Mouse (Mus musculus): ENCODE measurements around the gene Hoxb2. TPM values are rescaled to one million over a fixed set of nuclear protein-coding genes. Genes with fewer than 3 reads are reported as not detected.

Gene Hoxb2
- polyA plus RNA-seq, 1 experiment from 2014 or later = 0.10 TPM

DNA sequence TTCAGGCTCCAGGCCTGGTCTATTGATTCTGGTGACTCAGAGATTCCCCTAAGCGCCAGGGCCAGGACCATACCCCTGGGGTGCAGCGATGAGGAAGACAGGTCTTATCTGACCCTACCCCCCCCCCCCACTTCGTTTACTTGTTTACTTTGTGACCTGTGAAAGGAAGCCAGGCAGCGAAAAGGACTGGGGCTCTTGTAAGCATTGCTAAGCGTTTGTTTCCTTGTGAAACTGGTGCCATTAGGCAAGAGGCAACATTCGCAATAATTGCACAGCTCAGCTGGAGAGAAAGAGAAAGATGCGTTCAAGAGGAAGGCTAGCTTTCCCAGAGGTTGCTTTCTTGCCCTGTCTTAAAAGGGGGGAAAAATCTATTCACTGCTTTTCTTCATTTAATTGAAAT, 18.8 kb downstream of the Hoxb2 start:
- Histone ChIP-seq H3K27me3 (ENCODE audit: low read depth, poor library complexity, severe bottlenecking) (peaks cover 100% of the 10 kb centered on the region), H3K27ac (replicated peaks) (no peak overlapping the region), H3K36me3 (no peaks in the 10 kb centered on the region), H3K4me3 (no peak overlapping the region), H3K9me3 (replicated peaks) (no peaks in the 10 kb centered on the region), H3K4me1 (peaks cover 10% of the 10 kb centered on the region; the same call in 1 of the 2 replicates)
- WGBS = 8% methylated on average over 7 of the region's 7 CpGs
- no peak for DNase-seq (ENCODE audit: low spot score)

DNA sequence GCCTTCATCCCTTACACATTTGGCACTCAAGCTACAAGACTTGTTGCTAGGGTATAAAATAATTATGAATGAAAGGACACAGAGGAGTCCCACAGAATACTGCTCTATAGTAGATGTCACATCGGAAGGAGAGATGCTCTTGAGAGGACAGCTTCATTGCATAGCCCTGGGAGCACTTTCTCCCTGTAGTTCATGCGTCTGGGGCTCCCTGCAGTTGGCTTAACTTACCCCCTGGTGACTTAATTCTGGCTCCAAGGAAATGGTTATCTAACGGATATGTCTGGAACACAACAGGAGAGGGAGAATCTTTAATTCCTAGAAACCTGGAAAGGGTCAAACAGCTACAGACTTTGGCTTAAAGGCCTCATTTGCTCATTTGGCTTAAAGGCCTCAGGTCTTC, 21.4 kb downstream of the Hoxb2 start:
- Histone ChIP-seq H3K27me3 (ENCODE audit: low read depth, poor library complexity, severe bottlenecking) (peaks cover 100% of the 10 kb centered on the region), H3K4me3 (no peak overlapping the region), H3K27ac (replicated peaks) (no peak overlapping the region), H3K36me3 (no peaks in the 10 kb centered on the region), H3K4me1 (peaks cover 9% of the 10 kb centered on the region; the same call in 1 of the 2 replicates), H3K9me3 (replicated peaks) (no peaks in the 10 kb centered on the region)
- no peak for DNase-seq (ENCODE audit: low spot score)
- WGBS = 5% methylated on average over 3 of the region's 3 CpGs

DNA sequence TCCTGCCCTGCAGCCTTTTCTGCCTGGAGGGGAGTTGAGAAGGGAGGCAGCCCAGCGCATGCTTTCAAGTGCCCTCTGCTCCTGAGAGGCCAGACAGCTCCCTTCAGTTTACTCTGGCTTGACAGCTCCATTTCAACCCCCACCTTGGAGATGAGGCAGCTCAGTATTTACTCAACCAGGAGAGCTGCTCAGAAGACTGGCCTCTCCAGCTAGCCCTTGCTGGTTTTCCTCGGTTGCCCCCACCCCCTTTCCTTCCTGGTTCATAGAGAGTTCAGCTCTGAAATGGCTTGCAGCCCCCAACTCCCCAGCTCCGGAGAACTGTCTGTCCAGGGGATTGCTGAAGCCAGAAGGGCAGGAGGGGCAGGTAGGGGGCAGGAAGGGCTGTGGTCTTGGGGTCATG, 22.2 kb downstream of the Hoxb2 start:
- Histone ChIP-seq H3K4me1 (peaks cover 9% of the 10 kb centered on the region; the same call in 1 of the 2 replicates), H3K4me3 (no peak overlapping the region), H3K27ac (replicated peaks) (no peak overlapping the region), H3K36me3 (no peaks in the 10 kb centered on the region), H3K27me3 (ENCODE audit: low read depth, poor library complexity, severe bottlenecking) (peaks cover 100% of the 10 kb centered on the region), H3K9me3 (replicated peaks) (no peaks in the 10 kb centered on the region)
- 3% methylated on average over 3 of the region's 3 CpGs for WGBS
- no peak for DNase-seq (ENCODE audit: low spot score)

DNA sequence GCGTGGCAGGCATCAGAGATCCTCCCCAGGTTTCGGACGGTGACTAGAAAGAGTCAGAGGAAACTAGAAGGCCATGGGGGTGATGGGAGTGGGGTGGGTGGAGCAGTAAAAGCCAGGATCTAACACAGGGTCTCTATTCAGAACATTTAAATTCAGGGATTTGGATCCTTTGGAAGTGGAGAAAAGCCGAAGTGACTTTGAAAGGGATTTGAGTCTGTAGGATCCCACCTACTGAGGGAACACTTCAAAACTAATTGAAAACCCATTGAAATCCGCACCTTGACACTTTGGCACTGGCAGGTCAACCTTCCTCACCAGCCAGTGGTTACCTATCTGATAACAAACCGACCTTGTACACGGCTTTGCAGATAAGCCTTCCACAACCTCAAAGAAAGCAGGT, 24.5 kb downstream of the Hoxb2 start:
- H3K27me3 ChIP-seq (ENCODE audit: low read depth, poor library complexity, severe bottlenecking) = peaks cover 100% of the 10 kb centered on the region
- H3K4me3 ChIP-seq = no peak overlapping the region
- H3K4me1 ChIP-seq = peaks cover 9% of the 10 kb centered on the region; the same call in 1 of the 2 replicates
- H3K36me3 ChIP-seq = no peaks in the 10 kb centered on the region
- no peak for DNase-seq (ENCODE audit: low spot score)
- WGBS = 2% methylated on average over 7 of the region's 7 CpGs
- H3K27ac ChIP-seq (replicated peaks) = no peak overlapping the region
- no peaks in the 10 kb centered on the region for H3K9me3 ChIP-seq (replicated peaks)

DNA sequence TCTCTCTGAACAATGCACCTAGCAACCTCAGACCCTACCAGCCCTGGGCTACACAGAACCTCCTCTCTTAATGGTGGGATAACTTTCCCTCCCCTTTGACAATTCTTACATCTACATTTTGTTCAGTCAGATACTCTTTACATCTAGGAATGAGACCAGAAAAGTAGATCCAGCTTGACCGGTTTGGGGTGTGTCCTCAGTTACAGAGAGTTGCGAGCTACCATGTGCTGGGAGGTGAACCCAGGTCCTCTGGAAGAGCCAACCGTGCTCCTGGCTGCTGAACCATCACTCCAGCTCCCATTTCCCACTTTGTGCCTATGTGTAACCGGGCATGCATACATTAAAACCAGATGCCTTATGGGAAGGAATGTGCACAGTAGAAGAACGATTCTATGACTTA, 33.1 kb downstream of the Hoxb2 start:
- no peaks in the 10 kb centered on the region for H3K9me3 ChIP-seq (replicated peaks)
- H3K4me1 ChIP-seq = no peaks in the 10 kb centered on the region
- no peaks in the 10 kb centered on the region for H3K36me3 ChIP-seq
- no peak overlapping the region for H3K4me3 ChIP-seq
- peaks cover 65% of the 10 kb centered on the region for H3K27me3 ChIP-seq (ENCODE audit: low read depth, poor library complexity, severe bottlenecking)
- no peak overlapping the region for H3K27ac ChIP-seq (replicated peaks)
- no peak for DNase-seq (ENCODE audit: low spot score)
- 87% methylated on average over 5 of the region's 5 CpGs for WGBS

DNA sequence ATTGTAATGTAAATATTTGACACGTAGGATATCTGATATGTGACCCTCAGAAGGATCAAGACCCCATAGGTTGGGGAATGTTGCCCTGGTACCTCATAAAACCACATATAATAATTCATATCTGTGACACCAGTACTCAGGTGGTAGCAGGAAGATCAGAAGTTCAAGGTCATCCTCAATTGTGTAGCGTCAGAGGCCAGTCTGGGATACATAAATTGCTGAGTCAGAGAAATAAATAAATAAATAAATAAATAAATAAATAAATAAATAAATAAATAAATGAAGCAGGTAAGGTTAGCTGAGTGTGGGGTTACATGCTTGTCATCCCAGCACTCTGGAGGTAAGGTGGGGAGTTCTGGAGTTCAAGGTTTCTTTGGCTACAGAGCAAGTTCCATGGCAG, 37.3 kb downstream of the Hoxb2 start:
- H3K27me3 ChIP-seq (ENCODE audit: low read depth, poor library complexity, severe bottlenecking) = peaks cover 36% of the 10 kb centered on the region
- no peak overlapping the region for H3K27ac ChIP-seq (replicated peaks)
- H3K36me3 ChIP-seq = no peaks in the 10 kb centered on the region
- H3K4me3 ChIP-seq = no peak overlapping the region
- WGBS = 91% methylated on average over 2 of the region's 2 CpGs
- peaks cover 10% of the 10 kb centered on the region for H3K4me1 ChIP-seq
- no peaks in the 10 kb centered on the region for H3K9me3 ChIP-seq (replicated peaks)
- no peak for DNase-seq (ENCODE audit: low spot score)

DNA sequence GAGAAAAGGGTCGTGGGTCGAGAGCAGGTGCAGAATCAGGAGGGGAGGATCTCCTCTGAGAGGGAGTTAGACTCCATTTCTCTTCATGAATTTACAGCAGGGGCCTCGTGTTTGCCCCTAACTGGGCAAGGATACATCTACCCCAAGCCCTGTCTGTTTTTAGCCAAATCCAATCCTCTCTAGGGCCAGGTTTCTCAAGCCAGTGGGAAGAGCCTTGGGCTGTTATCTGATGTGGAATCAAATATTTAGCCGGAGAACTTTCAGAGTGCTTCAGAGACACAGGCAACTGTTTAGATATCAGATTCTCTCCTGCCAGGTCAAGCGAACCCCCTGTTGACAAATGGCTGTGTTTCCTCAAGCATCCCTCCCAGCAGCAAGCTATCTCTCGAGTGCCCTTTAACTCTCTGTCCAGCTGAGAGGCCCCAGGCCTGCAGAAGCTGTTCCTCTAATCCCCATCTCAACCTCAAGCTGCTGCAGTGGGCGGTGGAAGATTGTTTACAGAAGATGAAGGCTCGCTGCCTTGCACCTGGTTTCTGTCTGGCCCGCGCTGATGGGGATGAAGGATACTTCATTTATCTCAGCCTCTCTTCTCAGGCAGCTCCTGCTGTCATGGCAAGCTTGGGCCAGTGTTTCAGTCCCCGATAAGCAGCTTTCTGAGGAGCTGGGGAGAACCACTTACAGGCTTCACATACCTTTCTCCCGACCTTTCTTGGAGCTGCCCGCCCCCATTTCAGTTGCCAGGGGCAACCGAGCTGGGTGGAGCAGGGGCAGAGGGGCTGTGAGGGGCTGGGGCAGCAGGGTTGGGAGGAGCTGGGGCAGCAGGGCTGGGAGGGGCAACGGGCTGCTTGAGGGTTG, 46.7 kb downstream of the Hoxb2 start:
- H3K4me1 ChIP-seq = peaks cover 17% of the 10 kb centered on the region
- H3K9me3 ChIP-seq (replicated peaks) = no peaks in the 10 kb centered on the region
- H3K27me3 ChIP-seq (ENCODE audit: low read depth, poor library complexity, severe bottlenecking) = peaks cover 76% of the 10 kb centered on the region
- no peaks in the 10 kb centered on the region for H3K36me3 ChIP-seq
- 8% methylated on average over 15 of the region's 15 CpGs for WGBS
- H3K27ac ChIP-seq (replicated peaks) = peak overlapping the region; percentile 42; the same call in 1 of the 2 replicates
- H3K4me3 ChIP-seq = peak overlapping the region; percentile 18
- DNase-seq (ENCODE audit: low spot score) = no peak

DNA sequence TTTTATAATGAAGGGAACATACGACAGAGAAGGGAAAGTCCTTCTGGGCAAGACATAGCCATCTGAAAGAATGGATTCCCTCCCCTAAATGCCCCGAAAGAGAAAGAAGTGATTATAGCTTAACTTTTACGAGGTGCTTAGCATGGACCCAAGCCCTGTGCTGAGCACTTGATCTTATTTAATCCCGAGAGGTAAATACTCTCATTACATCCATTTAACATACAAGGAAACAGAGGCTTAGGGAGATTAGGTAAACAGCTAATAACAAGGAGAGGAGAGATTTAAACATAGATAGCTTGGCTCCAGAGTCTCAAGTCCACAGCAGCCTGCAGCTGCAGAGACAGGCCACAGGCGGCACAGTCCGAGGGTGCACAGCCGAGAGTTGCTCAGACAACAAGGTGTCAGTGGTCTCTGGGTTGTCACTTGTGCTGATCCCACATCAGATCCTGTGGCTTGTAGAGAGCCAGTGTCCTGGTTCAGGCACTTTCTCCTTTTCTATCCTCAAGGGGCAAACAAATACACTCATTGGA, 47.5 kb downstream of the Hoxb2 start:
- peaks cover 17% of the 10 kb centered on the region for H3K4me1 ChIP-seq
- no peaks in the 10 kb centered on the region for H3K36me3 ChIP-seq
- no peaks in the 10 kb centered on the region for H3K9me3 ChIP-seq (replicated peaks)
- no peak for DNase-seq (ENCODE audit: low spot score)
- H3K27ac ChIP-seq (replicated peaks) = no peak overlapping the region
- no peak overlapping the region; the same call in 1 of the 2 replicates for H3K4me3 ChIP-seq
- 35% methylated on average over 7 of the region's 7 CpGs for WGBS
- peaks cover 84% of the 10 kb centered on the region for H3K27me3 ChIP-seq (ENCODE audit: low read depth, poor library complexity, severe bottlenecking)

DNA sequence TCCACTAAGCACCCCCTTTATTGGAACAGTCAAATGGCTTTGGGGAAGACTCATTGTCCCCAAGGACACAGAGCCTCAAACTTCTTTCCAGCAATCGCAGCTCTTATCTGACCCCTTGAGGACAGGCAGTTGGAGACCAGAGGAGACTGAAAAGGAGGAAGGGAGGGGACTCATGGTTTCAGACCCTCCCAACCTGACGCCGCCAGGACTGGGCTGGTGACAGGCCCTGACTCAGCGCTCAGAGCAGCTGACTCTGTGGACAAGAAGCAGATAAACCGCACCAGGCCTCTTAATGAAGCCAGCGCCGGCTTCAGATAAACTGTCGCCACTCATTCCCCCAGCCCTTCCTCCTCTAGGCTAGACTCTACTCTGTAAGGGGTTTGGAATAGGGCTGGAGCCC, 49.6 kb downstream of the Hoxb2 start:
- peaks cover 17% of the 10 kb centered on the region for H3K4me1 ChIP-seq
- DNase-seq (ENCODE audit: low spot score) = no peak
- no peaks in the 10 kb centered on the region for H3K36me3 ChIP-seq
- no peaks in the 10 kb centered on the region for H3K9me3 ChIP-seq (replicated peaks)
- H3K27ac ChIP-seq (replicated peaks) = no peak overlapping the region
- no peak overlapping the region for H3K4me3 ChIP-seq
- 31% methylated on average over 8 of the region's 8 CpGs for WGBS
- peaks cover 98% of the 10 kb centered on the region for H3K27me3 ChIP-seq (ENCODE audit: low read depth, poor library complexity, severe bottlenecking)

MicroRNA genes within 50 kb of the gene (microRNA counts, 519-probe panel; counts per million panel counts)
- microRNA mmu-miR-10a = not detected

Small RNAs within 50 kb of the gene (microRNA-seq; reads per million reads assigned to microRNA genes)
- gene Mir10a = 194 reads per million, percentile 59 among the genes with 10 or more reads in this experiment

Other genes with a start within 250 kb of the Hoxb2 start
- not detected in 2 replicates for gene Calcoco2, start 238.6 kb upstream of the Hoxb2 start, polyA plus RNA-seq (2016; fragmentation: Nextera tagmentation; extraction: Ambion mirVana)
- gene Ttll6, start 216.7 kb upstream of the Hoxb2 start, polyA plus RNA-seq (2016; fragmentation: Nextera tagmentation; extraction: Ambion mirVana) = not detected in 2 replicates
- not detected in 2 replicates for gene Hoxb13, start 156.2 kb upstream of the Hoxb2 start, polyA plus RNA-seq (2016; fragmentation: Nextera tagmentation; extraction: Ambion mirVana)
- gene Hoxb9, start 79.1 kb upstream of the Hoxb2 start, polyA plus RNA-seq (2016; fragmentation: Nextera tagmentation; extraction: Ambion mirVana) = not detected in 2 replicates
- gene Hoxb8, start 68.6 kb upstream of the Hoxb2 start, polyA plus RNA-seq (2016; fragmentation: Nextera tagmentation; extraction: Ambion mirVana) = not detected in 2 replicates
- not detected in 2 replicates for gene Hoxb7, start 63.9 kb upstream of the Hoxb2 start, polyA plus RNA-seq (2016; fragmentation: Nextera tagmentation; extraction: Ambion mirVana)
- not detected in 2 replicates for gene Hoxb6, start 58.0 kb upstream of the Hoxb2 start, polyA plus RNA-seq (2016; fragmentation: Nextera tagmentation; extraction: Ambion mirVana)
- not detected in 2 replicates for gene Hoxb5, start 47.2 kb upstream of the Hoxb2 start, polyA plus RNA-seq (2016; fragmentation: Nextera tagmentation; extraction: Ambion mirVana)
- not detected in 2 replicates for gene Hoxb4, start 32.3 kb upstream of the Hoxb2 start, polyA plus RNA-seq (2016; fragmentation: Nextera tagmentation; extraction: Ambion mirVana)
- gene Hoxb3, start 27.2 kb upstream of the Hoxb2 start, polyA plus RNA-seq (2016; fragmentation: Nextera tagmentation; extraction: Ambion mirVana) = not detected in 2 replicates
- gene Hoxb1, start 15.2 kb downstream of the Hoxb2 start, polyA plus RNA-seq (2016; fragmentation: Nextera tagmentation; extraction: Ambion mirVana) = 0.15 TPM in 1 of 2 replicates, not detected in the other
- gene Skap1, start 114.1 kb downstream of the Hoxb2 start, polyA plus RNA-seq (2016; fragmentation: Nextera tagmentation; extraction: Ambion mirVana) = 1.4 and 1.8 TPM in 2 replicates